Mouse (Mus musculus) bone marrow macrophage, adult 2 months (primary cell): ENCODE results near the gene Ankmy2.

Source experiments
- CTCF ChIP-seq: IDR thresholded peaks from 2 replicates; pipeline ENCODE4 v1.5.1; 2012; ENCODE audit warnings: low read depth, mild to moderate bottlenecking, low read length, moderate library complexity
- POLR2A ChIP-seq: IDR thresholded peaks from 2 replicates; pipeline ENCODE4 v1.6.1; 2012; ENCODE audit warnings: mild to moderate bottlenecking, low read depth, low read length, borderline replicate concordance

DNA sequence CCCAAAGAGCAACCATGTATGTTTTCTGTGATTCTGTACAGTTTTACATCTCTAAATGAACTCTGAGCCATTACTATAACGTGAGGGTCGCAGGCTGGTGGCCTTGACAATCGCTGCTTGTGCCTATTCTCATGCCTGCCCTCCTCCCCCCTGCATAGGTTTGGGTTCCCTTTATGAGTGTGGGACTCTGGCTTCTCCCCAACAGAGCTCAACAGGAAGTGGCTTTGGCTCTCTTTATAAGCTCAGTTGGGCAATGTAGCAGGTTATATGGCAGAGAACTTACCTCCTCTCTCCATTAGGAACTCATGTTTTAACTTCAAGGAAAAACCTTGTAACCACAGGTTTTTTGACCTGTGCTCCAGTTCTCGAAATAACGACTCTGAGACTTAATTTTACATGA, 33.4 kb downstream of the Ankmy2 start:
- TF ChIP-seq CTCF: no peak
- no peak for TF ChIP-seq POLR2A
